Mouse (Mus musculus): Measurements from ENCODE around the gene Herc3. TPM values are rescaled to one million over a fixed set of nuclear protein-coding genes. Genes with fewer than 3 reads are reported as not detected.

Gene Herc3
- total RNA-seq, 2 experiments from 2014 or later: 57.3 to 63.8 TPM

Other genes starting within 250 kb of the Herc3 start
- 10 to 100 TPM; 24.4 to 32.2 TPM for gene Abcg2, start 246.9 kb upstream of the Herc3 start, total RNA-seq (2021)
- 1 to 10 TPM in 1 of 2 experiments, under 1 TPM in 1; 0.75 to 1.3 TPM for gene Nap1l5, start 75.6 kb downstream of the Herc3 start, total RNA-seq (2021)
- gene Fam13a, start 193.1 kb downstream of the Herc3 start, total RNA-seq (2021): 10 to 100 TPM; 20.8 to 29.9 TPM